Comparison of ENCODE assay signal across 9 mouse cellular contexts in the genomic region with DNA sequence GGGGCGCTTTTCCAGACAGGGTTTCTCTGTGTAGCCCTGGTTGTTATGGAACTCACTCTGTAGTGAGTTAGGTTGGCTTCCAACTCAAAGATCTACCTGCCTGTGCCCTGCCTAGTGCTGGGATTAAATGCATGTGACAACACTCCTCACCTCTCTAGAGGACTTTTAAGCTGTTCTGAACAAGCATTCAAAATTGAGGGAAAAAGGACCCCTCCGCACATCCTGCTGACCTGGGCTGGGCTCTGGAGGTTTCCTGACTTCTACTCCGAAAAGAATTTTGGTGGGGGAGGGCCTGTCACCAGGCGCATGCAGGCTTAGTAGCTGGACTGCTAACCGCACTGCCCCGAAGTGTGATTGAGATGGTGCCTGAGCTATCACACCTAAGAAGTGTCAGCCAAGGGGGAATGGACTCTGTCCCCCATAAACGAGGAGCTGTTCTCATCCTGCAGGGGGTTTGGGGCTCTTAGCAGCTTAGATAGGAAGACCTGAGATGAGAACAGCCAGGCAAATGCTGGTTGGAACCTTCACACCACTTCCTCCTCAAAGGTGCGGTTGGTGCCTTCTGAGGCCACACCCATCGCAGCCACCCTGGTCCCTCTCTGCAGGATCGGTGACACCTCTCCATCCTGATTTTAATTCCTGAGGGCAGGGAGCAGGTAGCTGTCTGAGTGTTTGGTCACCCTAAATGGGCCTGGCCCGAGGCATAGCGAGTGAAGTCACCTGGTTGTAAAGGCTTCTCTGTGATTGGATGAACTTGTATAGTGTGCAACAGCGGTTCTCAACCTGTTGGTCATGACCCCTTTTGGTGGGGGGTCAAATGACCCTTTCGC. TPM values are rescaled to one million over a fixed set of nuclear protein-coding genes. Genes with fewer than 3 reads are reported as not detected.
A peak's percentile ranks its signal among the peaks of the same experiment; 100 is the strongest.
DNase-seq lines count a peak whose midpoint lies in the region; ATAC-seq lines count a peak whose summit lies in the region.
"Had no signal": no experiment of that assay in that cellular context is flagged by ENCODE, and none has a peak within 500 bp of the region (broad histone marks: within the 10 kb centered on the region; RNA-seq: fewer than 3 reads in every experiment).

No protein-coding gene starts in this region.

- no peaks in the 10 kb centered on the region for H3K9me3 ChIP-seq in limb, embryonic 12.5 days
- H3K9me3 ChIP-seq: neural tube, embryonic 15.5 days had no signal

- no peaks in the 10 kb centered on the region for H3K36me3 ChIP-seq in limb, embryonic 12.5 days
- H3K36me3 ChIP-seq: neural tube, embryonic 15.5 days had no signal

- no peak overlapping the region for H3K9ac ChIP-seq in limb, embryonic 12.5 days (replicated peaks)
- H3K9ac ChIP-seq: neural tube, embryonic 15.5 days had no signal

- H3K4me1 ChIP-seq in limb, embryonic 12.5 days (replicated peaks): peaks cover 57% of the 10 kb centered on the region

- no peak overlapping the region for H3K4me2 ChIP-seq in limb, embryonic 12.5 days
- H3K4me2 ChIP-seq: neural tube, embryonic 15.5 days had no signal

- 55% methylated on average over 14 of the region's 14 CpGs for WGBS in limb, embryonic 12.5 days

- peak; percentile 67 for ATAC-seq in common myeloid progenitor, adult 5-6 weeks (replicated peaks; ENCODE audit: low read depth, poor library complexity, severe bottlenecking)
- ATAC-seq in limb, embryonic 12.5 days (ENCODE audit: insufficient number of reproducible peaks, insufficient read depth, low FRiP score, low TSS enrichment, low read depth): no peak

- H3K27ac ChIP-seq in limb, embryonic 12.5 days: peak overlapping the region; percentile 26; the same call in 1 of the 2 replicates
- H3K27ac ChIP-seq: neural tube, embryonic 15.5 days had no signal

- intact Hi-C loops in gastrocnemius, postnatal 14 days (cut with DNase I; ENCODE audit: low total_unique reads): no loop called here

- no peak overlapping the region for H3K4me3 ChIP-seq in limb, embryonic 12.5 days (replicated peaks)
- H3K4me3 ChIP-seq: neural tube, embryonic 15.5 days had no signal

- DNase-seq in kidney, postnatal 4 days: peak; percentile 29 to 46
- no peak for DNase-seq in kidney, adult 9 months
- peak; percentile 32 to 48 for DNase-seq in thymus, adult 18-20 months
- DNase-seq in cerebellum, postnatal 4 days (ENCODE audit: low spot score in 2 of 2): no peak
- no peak for DNase-seq in gastrocnemius, postnatal 14 days
- DNase-seq: cerebellum, postnatal 25 days had no signal

- no peaks in the 10 kb centered on the region for H3K27me3 ChIP-seq in limb, embryonic 12.5 days
- H3K27me3 ChIP-seq: neural tube, embryonic 15.5 days had no signal

RNA-seq across cellular contexts. Expression of gene Stk10, which starts 20.4 kb away (rescaled TPM):
- total RNA-seq in common myeloid progenitor, adult 5-6 weeks (2017): 14.7 and 20.9 TPM in 2 replicates
- polyA plus RNA-seq in limb, embryonic 12.5 days (2016; fragmentation: Nextera tagmentation; extraction: Ambion mirVana): 2.4 and 2.6 TPM in 2 replicates
- 1 to 10 TPM; 4.9 to 6.9 TPM for total RNA-seq in gastrocnemius, postnatal 14 days (2021)

RNA-seq across cellular contexts. Expression of gene Efcab9, which starts 21.6 kb away (rescaled TPM):
- 9.1 TPM in 1 of 2 replicates, not detected in the other for total RNA-seq in common myeloid progenitor, adult 5-6 weeks (2017)
- polyA plus RNA-seq in limb, embryonic 12.5 days (2016; fragmentation: Nextera tagmentation; extraction: Ambion mirVana): 0.36 and 0.59 TPM in 2 replicates
- under 1 TPM; 0.47 to 0.70 TPM for total RNA-seq in gastrocnemius, postnatal 14 days (2021)
- polyA plus RNA-seq: neural tube, embryonic 15.5 days had no signal

Comparison
In these comparisons a context has a peak if more than half of its experiments do, and no peak if none do; other contexts are left out.
1. DNase-seq: peak in kidney, postnatal 4 days (2 of 2) and thymus, adult 18-20 months (2 of 2); none in kidney, adult 9 months (single experiment), cerebellum, postnatal 4 days (0 of 2) and gastrocnemius, postnatal 14 days (single experiment).